Mouse (Mus musculus) c-Kit-positive CD71-positive TER-119-negative erythroid progenitor cells, embryonic 14.5 days (primary cell): ENCODE measurements around the gene Dnase1.
A peak's percentile ranks its signal among the peaks of the same experiment; 100 is the strongest.
"Not testable (repeated sequence)": the region's sequence is repeated elsewhere in the genome, so short reads cannot be mapped to it uniquely, and the experiment has no call there.

Experiments used
- DNase-seq: peaks from one replicate; pipeline ENCODE4 v3.0.0-alpha.2; 2013; ENCODE audit warnings: low read depth

The Dnase1 gene

GRCm38 (mm10) chr16:4045524-4045923 is 8.8 kb downstream of the Dnase1 start:
- DNase-seq: no peak

GRCm38 (mm10) chr16:4052601-4053000 is 15.9 kb downstream of the Dnase1 start:
- no peak for DNase-seq

GRCm38 (mm10) chr16:4053811-4054210 is 17.1 kb downstream of the Dnase1 start:
- DNase-seq: no peak

GRCm38 (mm10) chr16:4064945-4065344 is 28.2 kb downstream of the Dnase1 start:
- no peak for DNase-seq

GRCm38 (mm10) chr16:4068588-4068987 is 31.8 kb downstream of the Dnase1 start:
- no peak for DNase-seq

- DNase-seq: no peak
Observed at GRCm38 (mm10) chr16:4074297-4074696, 37.6 kb downstream of the Dnase1 start.

GRCm38 (mm10) chr16:4074836-4075235 is 38.1 kb downstream of the Dnase1 start:
- no peak for DNase-seq

- DNase-seq: peak; percentile 85
Observed at GRCm38 (mm10) chr16:4077384-4078061, 40.8 kb downstream of the Dnase1 start, which contains the start of gene Trap1. TSS of gene Trap1 (minus strand) at chr16:4077827.

- not testable (repeated sequence) for DNase-seq
Observed at GRCm38 (mm10) chr16:4078302-4078701, 41.6 kb downstream of the Dnase1 start.

- no peak for DNase-seq
Observed at GRCm38 (mm10) chr16:4079656-4080055, 42.9 kb downstream of the Dnase1 start.

GRCm38 (mm10) chr16:4080419-4080818 is 43.7 kb downstream of the Dnase1 start:
- DNase-seq: not testable (repeated sequence)

GRCm38 (mm10) chr16:4085051-4085450 is 48.3 kb downstream of the Dnase1 start:
- DNase-seq: no peak

GRCm38 (mm10) chr16:4085851-4086387 is 49.2 kb downstream of the Dnase1 start:
- no peak for DNase-seq

- no peak for DNase-seq
Observed at GRCm38 (mm10) chr16:4087214-4087913, 50.6 kb downstream of the Dnase1 start.
